Mouse (Mus musculus) lung, postnatal 10 days (tissue): Measurements from ENCODE around the gene Theg.

Experiments
- DNase-seq: peaks from one replicate; pipeline ENCODE4 v3.0.0; 2021

Theg gene

DNA sequence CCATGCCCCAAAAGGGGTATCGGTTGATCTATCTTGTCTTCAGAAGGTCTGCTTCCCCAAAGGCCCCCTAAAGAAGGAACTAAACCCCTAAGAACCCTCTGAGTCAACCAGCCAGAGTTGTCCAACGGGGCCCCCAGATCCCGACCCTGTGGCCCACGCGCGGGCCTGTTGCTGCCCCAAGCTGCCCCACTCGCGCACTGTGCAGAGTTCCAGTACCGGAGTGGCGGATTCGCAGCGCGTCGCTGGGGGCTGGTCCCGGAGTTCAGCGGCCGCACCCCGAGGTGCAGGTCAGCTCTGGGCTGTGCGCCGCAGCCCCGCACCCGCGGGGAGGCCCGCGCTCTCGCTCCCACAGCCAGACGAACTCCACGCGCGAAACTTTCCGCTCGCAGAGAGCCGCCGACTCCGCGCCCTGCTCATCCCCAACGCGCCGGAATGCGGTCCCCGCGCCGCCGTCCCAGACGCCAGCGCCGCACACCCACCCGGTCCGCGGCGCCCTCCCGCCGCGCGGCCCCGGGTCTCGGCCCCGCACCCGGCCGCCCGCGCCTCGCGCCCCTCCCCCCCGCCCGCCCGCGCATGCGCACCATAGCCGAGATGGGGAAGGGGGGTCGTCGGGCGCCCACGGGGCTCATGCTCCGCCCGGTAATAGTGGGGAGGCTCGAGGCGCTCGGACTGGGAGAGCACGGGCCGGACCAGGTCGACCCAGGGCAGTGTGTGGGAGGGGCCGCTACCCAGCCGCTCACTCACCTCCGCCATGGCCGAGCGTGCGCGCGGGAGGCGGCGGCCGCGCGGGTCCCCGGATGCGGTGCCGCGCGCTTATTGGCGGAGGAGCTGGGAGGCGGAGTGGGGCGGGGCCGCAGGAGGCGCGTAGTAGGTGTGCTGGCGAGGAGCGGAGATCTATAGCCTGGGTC is 32.5 kb downstream of the Theg start, which contains the start of gene Mier2:
Gene Mier2, minus strand, starts transcription at position 870 of the 908 bp plus-strand sequence.
- DNase-seq: peak; percentile 75

DNA sequence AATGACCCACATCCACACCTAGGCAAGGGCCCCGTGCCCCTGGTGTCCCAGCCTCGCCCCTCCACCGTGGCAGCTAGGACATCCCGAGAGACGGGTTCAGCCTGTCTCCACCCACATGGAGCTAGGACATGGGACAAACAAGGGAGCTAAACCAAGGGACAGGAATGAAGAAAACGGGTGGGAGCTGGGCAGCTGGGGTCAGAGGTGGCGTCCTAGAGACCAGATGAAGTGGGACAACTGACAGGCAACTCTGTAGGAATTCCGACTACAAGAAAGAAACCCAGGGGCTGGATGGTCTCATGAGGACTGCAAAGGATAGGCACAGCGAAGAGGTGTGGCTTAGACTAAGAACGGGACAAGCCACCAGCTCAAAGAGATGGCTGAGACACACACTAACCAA is 33.4 kb downstream of the Theg start:
- no peak for DNase-seq

DNA sequence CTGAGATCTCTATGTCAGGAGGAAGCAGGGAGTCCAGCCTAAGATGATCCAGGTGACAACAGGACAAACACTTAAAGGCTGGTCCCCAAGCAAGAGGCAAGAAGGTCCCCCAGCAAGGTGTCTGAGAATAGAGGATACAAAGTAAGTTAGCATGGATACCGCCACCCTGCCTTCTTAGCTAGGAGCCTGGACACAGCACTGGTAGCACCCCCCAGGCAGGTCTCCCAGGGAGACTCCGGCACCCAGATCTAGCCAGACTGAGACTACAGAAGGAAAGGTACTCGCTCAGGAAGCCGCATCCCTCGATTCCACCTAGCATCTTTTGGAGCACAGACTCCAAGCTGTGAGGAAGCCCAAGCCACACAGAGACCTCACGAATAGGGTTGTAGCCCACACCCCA is 34.0 kb downstream of the Theg start:
- no peak for DNase-seq

DNA sequence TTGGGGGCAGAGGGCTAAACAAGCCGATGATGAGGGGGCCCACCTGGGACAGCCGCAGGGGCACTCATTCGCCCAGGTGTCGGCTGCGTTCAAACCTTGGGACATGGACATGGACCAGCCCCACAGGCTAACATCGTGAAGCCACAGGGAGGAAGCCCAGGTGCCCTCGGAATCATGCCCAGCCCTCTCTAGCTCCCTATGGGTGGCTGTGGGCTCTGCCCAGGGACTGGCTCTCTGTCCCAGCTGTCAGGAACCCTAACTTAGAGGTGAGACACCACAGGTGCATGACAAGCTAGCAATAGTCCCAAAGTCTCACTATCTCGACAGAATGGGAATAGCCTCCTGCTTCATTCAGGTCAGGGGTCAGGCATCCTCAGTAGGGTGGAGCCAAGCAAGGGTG is 34.6 kb downstream of the Theg start:
- DNase-seq: no peak

DNA sequence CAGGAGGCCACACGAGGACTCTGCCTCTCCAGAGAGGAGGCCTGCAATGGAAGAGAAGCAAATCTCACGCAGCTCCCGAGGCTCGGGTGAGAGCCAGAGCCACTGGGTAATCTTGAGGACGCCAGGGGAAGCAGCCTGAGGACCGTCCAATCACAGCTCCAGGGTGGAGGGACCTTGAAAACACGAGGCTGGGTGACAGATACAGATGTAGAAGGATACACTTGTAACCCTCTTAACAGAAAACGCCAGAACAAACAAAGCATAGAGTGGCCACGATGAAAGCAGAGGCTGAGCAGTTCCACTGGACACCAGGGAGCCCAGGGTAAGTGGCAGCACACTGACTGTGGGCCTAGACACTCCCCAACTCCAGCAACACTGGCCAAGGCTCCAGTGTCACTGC is 36.8 kb downstream of the Theg start:
- DNase-seq: no peak

DNA sequence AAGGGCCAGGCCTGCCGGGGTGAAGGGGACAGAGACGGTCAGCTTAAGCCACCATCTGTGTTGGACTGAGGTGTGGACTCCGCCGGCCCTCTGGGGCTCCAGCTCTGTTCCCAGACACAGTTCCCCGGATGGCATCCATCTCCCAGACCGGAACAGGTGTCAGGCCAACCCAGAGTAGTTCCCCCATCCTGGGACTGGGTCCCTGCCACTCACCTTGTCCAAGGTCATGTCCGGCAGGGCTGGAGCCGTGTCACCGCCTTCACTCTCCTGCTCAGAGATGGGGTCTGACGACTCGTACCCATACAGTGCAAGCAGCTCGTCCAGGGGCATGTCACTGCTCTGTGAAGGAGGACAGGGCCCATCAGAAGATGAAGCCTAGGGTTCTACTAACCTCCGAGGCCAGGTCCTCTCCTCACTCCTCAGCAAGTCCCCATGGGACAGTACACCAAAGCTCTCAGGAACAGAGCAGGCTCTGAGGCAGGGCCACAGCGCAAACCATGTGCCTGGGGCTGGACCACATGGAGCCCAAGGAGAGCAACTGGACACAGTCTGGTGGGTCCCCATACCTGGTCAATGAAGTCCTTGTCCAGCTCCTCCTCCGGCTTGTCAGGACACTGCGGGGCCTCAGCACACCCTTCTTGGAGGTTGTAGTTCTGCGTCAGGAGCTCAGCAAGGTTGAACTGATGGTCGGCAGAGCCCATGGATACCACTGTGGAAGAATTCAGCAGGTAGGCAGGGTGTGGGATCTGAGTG is 38.0 kb downstream of the Theg start:
- DNase-seq: no peak

DNA sequence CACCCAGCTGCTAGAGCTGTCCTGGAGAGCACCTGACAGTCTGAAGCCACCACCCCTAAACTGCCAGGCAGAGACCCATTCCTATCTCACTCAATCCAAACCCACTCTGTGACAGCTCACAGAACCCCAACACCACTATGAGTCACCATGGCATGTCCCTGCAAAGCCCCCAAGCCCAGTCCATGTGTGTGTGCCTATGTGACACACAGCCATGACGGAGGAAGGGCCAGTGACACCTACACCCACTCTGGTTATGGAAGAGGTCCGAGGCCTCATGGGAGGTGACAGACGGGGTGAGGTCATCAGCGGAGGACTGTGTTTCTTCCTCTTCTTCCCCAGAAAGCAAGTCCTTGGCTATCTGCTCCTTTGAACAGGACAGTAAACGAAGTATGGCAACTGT is 38.6 kb downstream of the Theg start:
- no peak for DNase-seq

DNA sequence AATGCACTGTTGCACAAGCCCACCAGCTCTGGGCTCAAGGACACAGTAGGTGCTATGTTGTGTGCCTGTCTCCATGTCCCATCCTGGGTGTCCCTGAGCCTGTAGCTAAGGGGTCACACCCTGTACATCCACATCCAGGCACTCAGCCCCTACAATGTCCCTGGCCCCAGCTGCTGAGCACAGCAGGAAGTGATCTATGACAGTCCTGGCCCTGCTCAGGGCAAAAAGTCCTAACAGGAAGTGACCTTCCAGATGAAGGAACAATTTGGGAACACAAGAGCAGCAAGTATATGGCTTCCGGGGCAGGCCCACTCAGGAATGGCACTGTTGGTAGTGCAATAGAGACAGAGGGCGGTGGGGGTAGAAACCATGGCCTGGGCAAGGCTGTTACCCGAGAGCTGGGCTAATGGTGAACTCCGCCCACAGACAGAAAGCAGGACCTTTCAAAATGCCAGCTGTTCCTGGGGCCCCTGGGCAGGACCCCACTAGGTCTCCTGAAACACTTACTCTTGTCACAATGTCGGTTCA is 39.9 kb downstream of the Theg start:
- DNase-seq: no peak

DNA sequence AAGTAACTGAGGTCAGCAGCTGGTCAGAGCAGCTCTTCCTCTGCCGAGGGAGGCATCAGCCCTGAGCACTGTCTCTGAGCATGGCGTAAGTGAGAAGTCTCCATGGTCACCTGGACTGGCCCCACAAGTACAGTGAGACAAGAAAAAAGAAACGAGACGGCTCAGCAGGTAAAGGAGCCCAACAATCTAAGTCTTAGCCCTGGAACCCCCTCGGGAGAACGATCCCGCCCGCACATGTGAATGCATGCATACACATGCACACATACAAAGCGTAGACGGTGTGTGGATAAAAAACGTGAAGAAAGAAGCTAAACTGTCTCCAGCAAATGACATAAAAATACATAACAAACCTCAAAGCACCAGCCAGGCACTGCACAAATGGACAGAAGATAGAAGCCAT is 40.6 kb downstream of the Theg start:
- DNase-seq: no peak

DNA sequence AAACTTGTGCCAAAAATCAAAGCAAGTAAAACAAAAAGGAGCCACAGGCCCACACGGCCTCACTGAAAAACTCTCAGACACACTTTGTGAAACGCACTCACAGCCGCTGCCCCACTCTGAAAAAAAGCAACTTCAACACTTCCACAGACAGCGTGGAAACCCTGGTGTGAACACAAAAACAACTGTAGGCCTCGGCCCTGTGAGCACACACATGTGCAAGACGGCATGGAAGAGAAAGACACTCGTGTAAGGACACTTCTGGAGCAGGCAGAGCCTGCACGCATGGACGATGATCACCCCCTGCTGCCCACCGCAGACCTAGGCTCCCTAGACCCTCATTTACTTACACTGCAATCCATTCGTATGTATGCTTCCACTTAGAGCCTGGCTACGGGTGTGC is 41.2 kb downstream of the Theg start:
- DNase-seq: no peak

DNA sequence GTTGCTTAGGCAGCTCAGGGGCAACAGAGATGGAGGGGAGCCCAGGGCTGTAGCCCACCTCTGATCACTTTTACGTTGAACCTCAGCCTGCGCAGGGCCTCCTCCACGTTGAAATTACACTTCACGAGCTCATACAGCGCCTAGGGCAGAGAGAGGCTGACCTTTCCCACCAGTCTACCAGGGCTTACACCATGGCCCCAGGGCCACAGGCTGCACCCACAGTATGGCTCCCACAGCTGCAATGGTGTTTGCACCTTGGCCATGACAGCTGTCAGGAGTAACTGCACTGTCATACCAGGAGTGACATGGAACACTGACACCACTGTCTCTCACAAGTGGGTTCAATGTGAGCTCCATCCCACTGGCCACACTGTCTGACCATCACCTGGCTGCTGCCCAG is 42.5 kb downstream of the Theg start:
- DNase-seq: no peak

DNA sequence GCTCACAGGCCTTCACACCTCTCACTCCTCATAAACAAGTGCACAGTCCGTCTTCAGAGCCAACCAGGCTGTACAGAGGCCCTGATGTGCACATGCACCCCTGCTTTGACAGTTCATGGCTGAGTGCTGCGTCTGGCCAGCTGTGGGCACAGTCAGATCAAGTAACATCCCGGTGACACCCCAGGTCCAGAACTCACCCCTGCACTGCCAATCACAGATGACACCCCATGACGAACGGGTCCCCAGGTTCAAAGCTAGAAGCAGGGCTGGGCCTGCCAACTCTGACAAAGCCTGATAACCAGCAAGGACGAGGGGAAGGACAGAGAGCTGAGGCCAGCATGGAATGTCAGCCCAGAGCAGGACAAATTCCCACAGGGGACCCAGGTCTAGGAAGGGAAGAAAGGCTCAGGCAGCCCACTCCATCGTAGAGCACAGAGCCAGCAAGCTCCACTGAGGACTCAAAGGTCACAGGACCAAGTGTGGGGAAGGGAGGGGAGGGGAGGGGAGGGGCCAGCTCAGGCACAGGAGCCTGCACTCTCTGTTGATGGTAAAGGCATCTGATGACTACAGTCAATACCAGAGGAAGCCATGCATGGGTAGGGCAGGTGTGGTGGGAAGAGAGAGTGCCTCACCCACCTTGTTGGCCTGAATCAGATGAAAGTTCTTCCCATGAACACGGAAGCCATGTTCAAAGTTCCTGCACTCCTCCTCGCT is 43.1 kb downstream of the Theg start:
- DNase-seq: no peak

DNA sequence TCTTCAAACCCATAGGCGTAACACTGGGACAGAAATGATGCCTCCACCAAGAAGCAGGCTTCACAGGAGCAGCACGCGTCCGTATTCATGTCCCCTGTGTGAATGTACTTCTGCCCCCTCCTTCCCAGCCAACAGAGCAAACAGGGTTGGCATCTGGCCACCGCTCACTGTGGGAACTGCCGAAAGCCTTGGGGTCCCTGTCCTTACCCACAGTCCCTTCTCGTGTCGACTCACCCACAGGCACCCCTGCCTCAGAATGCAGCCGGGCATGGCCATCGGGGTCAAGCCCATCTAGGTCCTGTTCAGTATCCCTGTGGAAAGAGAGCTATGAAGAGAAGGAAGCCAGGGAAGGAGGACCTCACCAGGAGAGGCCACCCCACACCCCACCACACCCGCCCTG is 45.0 kb downstream of the Theg start:
- no peak for DNase-seq

DNA sequence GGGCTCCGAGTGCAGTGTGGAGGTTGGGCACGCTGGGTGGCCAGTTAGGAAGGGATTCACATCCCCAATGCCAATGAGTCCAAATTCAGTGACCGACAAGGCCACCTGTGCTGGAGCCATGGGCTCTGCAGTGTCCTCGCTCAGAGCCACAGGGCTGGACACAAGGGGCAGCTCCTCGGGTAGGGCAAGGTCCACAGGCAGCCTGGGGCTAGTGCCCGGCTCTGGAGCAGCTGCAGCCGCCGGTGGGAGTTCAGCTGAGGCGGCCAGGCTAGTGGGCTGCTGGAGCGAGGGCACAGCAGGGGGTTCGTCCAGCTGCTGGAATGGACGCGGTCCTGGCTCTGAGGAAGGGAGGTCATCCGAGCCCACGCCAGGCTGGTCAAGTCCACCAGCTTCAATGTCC is 45.6 kb downstream of the Theg start:
- no peak for DNase-seq

DNA sequence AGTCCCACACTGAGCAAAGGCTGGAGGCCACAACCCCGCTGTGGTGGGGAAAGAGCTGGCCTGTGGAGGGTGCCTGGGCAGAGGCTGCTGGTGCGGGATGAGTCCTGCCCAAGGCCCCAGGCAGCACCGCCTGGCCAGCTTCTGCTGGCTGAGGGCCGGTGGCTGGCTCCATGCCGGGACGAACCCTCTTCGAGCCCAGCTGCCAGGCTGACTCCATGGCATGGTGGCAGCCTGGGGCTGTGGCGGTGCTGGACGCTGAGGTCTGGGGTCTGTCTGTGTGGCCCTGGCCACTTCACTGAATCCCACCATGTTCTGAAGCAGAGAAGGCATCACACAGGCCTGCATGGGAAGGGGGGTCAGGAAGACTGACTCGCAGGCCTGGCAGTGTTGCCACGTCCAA is 46.4 kb downstream of the Theg start:
- DNase-seq: no peak

DNA sequence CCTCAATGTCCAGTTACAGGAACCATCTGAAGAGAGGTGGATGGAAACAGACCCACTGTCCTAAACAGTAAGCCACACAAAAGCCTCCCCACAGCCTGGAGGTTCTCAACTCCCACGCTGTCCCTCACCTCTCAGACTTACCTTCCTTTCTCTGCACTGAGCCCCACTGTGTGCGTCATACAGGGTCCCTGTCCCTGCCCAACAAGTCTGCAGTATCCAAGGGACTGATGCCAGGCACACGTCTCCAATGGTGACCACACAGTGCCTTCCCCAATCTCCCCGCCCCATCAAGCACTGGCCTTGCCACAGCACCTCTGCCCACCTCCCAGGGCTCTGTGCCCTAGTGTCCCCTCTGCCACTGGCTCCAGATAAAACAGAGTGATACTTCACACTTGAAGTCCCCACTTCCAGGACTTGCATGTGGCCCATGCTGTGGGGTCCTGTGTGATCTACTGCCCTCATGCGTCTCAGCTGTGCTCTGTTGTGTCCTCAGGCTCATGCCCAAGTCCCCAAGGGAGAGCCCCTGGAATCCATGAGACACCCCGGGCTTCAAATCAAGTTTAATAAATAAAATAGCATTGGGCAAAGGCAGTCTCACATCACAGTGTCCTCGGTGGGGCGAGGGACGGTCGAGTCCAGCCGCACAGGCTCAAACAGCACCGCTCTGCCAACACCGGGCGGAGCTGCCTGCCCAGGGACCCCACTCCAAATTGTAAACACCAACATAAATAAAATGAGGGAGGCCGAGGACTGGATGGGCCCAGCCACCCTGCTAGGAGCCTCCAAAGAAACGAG is 47.2 kb downstream of the Theg start:
- DNase-seq: no peak

DNA sequence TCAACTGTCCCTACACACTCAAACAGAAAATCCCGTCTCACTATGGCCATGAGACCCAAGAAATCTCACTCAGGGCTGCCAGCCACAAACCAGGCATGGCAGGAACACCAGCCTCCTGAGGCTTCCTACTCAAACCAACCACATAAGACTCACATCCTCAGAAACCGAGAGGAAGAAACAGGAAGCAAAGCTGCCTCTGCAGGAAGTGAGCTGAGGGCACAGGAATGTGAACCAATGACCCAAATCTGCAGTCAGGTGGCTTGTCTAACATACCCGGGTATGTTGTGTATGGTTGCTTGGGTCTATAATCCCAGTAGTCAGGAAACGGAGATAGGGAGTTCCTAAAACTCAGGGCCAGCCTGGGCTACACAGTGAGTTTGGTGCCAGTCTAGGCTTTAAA is 48.3 kb downstream of the Theg start:
- no peak for DNase-seq

DNA sequence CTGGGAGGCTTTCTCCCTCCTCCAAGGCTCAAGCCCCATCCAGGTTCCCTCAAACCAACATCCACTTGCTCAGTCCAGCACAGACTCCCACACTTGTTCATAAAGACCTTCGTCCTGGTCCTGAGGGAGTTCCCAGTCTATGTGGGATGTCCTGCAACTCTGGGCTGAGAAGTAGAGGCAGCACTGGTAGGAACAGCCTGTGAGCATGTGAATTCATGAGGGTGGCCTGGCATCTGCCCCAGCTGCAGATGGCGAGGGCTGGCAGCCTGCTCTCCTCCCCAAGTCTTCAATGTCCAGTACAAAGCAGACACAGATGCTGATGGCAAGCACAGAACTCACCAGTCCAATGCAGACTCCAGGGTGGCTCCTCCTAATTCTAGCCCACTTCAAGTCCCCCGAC is 48.8 kb downstream of the Theg start:
- no peak for DNase-seq

DNA sequence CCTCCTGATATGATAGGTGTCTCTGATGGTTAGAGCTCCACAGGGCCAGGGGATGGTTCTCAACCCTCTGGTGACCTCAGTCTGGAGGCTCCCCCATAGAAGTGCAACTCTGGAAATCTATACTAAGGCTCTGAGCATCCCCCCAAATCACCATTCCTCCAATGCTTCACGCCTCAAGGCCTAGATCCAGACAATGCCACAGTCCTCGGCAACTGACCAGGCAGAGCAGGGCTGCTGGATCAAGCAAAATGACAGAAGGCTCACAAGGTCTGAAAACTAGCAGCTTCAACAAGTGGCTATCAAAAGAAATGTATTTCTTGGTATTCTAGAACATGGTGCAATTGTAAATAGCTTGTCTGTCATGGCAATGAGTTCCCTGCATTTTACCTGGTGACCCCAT is 49.4 kb downstream of the Theg start:
- no peak for DNase-seq

DNA sequence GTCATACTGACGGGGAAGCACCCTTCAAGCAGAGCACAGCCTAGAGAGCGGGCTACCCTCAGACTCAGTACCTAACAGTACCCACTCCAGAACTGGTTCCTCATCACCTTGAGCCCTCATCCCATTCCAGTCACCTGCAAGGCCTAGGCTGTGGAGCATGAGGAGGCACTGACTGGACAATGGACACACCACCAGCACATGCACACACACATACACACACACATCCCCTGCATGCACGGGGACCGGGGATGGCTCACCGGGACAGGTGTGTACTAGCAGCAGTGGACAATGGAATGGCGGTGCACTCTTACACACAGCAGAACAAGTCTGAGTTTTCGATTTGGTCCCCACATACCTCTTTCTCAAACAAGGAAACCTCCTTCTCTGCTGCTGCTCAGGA is 49.9 kb downstream of the Theg start:
- DNase-seq: no peak

DNA sequence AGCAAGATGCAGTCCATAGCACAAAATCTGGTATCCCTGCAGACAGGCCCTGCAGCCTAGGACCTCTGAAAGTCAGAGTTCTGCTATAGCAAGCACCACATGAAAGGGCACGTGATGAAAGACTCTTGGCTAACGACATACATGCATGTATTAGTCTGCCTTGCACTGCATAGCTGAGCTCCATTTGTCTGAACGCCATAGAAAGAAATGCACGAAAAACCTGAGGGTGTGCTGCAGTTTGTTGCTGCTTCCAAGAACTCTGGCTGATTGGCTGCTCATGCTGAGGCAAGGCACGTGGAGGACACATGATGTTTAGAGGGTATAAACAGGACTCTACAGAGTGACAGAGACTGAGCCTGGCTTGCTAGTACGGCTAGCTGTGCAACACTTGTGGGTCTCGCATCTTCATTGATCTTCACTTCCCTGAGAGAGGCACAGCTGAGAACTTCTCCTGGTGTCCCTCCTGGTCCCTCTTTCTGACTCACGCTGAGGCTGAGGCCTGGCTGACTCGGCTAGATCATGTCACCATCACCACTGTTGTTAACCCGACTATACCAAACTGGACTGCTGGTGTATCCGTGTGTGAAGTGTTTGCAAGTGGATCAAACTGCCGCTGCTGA is 50.6 kb downstream of the Theg start:
- DNase-seq: no peak

DNA sequence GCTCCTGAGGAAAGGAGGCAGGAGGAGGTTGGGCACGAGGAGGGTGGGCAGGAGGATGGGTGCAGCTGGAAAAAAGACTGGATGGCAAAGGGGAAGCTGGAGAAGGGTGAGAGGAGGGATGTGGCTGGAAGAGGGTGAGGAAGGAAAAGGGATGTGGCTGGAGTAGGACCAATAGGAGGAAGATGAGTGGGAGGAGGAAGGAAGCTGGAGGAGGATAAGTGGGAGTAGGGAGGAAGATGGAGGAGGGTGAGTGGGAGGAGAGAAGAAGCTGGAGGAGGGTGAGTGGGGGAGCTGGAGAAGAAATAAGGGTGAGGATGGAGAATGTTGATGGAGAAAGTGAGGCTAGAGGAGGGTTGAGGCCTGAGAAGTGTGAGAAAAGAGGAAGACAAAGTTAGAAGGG is 51.7 kb downstream of the Theg start:
- no peak for DNase-seq
